Mouse (Mus musculus): ENCODE measurements around the gene Zfand6.
A peak's percentile ranks its signal among the peaks of the same experiment; 100 is the strongest.

- no peak for TF ChIP-seq EP300 (IDR thresholded peaks at IDR 0.05; ENCODE audit: low read depth)
- TF ChIP-seq CTCF (IDR thresholded peaks at IDR 0.05; ENCODE audit: low read depth) = peak; percentile 91
These were observed 95.5 kb downstream of the Zfand6 start for GRCm38 (mm10) chr7:84594087-84594916.
